16 mouse cellular contexts compared by ENCODE assay signal in the genomic region with DNA sequence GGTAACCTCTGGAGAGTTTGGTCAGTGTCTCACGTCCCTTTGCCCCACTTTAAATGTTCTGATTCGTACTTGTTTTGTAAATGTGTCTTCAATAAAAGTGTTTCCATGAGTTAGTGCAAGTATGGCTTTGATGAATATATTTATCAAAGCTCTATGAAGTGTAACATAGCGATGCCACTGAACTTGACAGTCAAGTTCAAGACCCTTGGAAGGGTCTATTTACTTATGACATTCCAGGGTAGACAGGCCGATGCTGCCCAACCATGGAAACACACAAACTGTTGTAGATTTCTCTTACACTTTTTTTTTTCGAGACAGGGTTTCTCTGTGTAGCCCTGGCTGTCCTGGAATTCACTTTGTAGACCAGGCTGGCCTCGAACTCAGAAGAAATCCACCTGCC.
"Had no signal": no experiment of that assay in that cellular context is flagged by ENCODE, and none has a peak within 500 bp of the region (broad histone marks: within the 10 kb centered on the region; RNA-seq: fewer than 3 reads in every experiment).

No protein-coding gene starts in this region.

- H3K36me3 ChIP-seq: liver, embryonic 13.5 days; liver, embryonic 15.5 days; lung, embryonic 15.5 days; midbrain, embryonic 13.5 days; midbrain, embryonic 15.5 days; neural tube, embryonic 12.5 days; stomach, embryonic 15.5 days had no signal

- H3K4me3 ChIP-seq: liver, embryonic 13.5 days; liver, embryonic 15.5 days; lung, embryonic 15.5 days; megakaryocyte, embryonic 14.5 days; midbrain, embryonic 13.5 days; midbrain, embryonic 15.5 days; neural tube, embryonic 12.5 days; stomach, embryonic 15.5 days had no signal

- H3K9me3 ChIP-seq: liver, embryonic 13.5 days; liver, embryonic 15.5 days; lung, embryonic 15.5 days; megakaryocyte, embryonic 14.5 days; midbrain, embryonic 13.5 days; midbrain, embryonic 15.5 days; neural tube, embryonic 12.5 days; stomach, embryonic 15.5 days had no signal

- H3K27me3 ChIP-seq: liver, embryonic 13.5 days; liver, embryonic 15.5 days; lung, embryonic 15.5 days; megakaryocyte, embryonic 14.5 days; midbrain, embryonic 13.5 days; midbrain, embryonic 15.5 days; neural tube, embryonic 12.5 days; stomach, embryonic 15.5 days had no signal

- H3K4me2 ChIP-seq: liver, embryonic 11.5 days; liver, embryonic 13.5 days; liver, embryonic 15.5 days; lung, embryonic 15.5 days; midbrain, embryonic 11.5 days; midbrain, embryonic 13.5 days; midbrain, embryonic 15.5 days; neural tube, embryonic 12.5 days; stomach, embryonic 15.5 days had no signal

- ATAC-seq: liver, postnatal 0 days; midbrain, embryonic 13.5 days; midbrain, embryonic 15.5 days had no signal

- DNase-seq: liver, embryonic 13.5 days; liver, postnatal 0 days; right cerebral cortex, postnatal 14 days; thymus, adult 2 months; thymus, postnatal 25 days; thymus, postnatal 4 days had no signal

- H3K27ac ChIP-seq: liver, embryonic 13.5 days; liver, embryonic 15.5 days; lung, embryonic 15.5 days; midbrain, embryonic 13.5 days; midbrain, embryonic 15.5 days; neural tube, embryonic 12.5 days; stomach, embryonic 15.5 days; stomach, postnatal 0 days had no signal

- H3K4me1 ChIP-seq: lung, embryonic 15.5 days; neural tube, embryonic 12.5 days; stomach, embryonic 15.5 days had no signal

- H3K9ac ChIP-seq: liver, embryonic 13.5 days; liver, embryonic 15.5 days; liver, postnatal 0 days; lung, embryonic 15.5 days; midbrain, embryonic 13.5 days; midbrain, embryonic 15.5 days; neural tube, embryonic 12.5 days; stomach, embryonic 15.5 days had no signal
